Mouse (Mus musculus) forebrain, embryonic 14.5 days (tissue): Measurements from ENCODE around the gene St6galnac6. TPM values are rescaled to one million over a fixed set of nuclear protein-coding genes. Genes with fewer than 3 reads are reported as not detected.

Experiments
- ATAC-seq: fragments of 200-750 bp; cut with Nextera tagmentation; 2 replicates; pipeline ENCODE4 v1.8.0; 2017; ENCODE audit warnings: mild to moderate bottlenecking, moderate library complexity
- DNase-seq: peaks from one replicate; pipeline ENCODE4 v3.0.0-alpha.2; 2015; ENCODE audit warnings: low spot score
- H3K27ac ChIP-seq: fragments of 300-500 bp; sonication (generic); 2 replicates; pipeline ENCODE4 v1.5.1; 2014; ENCODE audit warnings: low read depth, mild to moderate bottlenecking, control low read depth, low read length, moderate library complexity
- H3K27me3 ChIP-seq: fragments of 300-500 bp; sonication (generic); replicated peaks from 2 replicates; pipeline ENCODE4 v1.6.1; 2014; ENCODE audit warnings: low read length, control low read depth, mixed read lengths; ENCODE audit not compliant: control insufficient read depth, insufficient read depth
- H3K36me3 ChIP-seq: fragments of 300-500 bp; sonication (generic); 2 replicates; pipeline ENCODE4 v1.6.1; 2014; ENCODE audit warnings: low read length, control low read depth; ENCODE audit not compliant: control insufficient read depth, insufficient read depth
- H3K4me1 ChIP-seq: fragments of 300-500 bp; sonication (generic); 2 replicates; pipeline ENCODE4 v1.6.1; 2014; ENCODE audit warnings: antibody characterized with exemption, low read length, control low read depth; ENCODE audit not compliant: control insufficient read depth, insufficient read depth
- H3K4me2 ChIP-seq: fragments of 300-500 bp; sonication (generic); 2 replicates; pipeline ENCODE4 v1.6.1; 2014; ENCODE audit warnings: mild to moderate bottlenecking, control low read depth, low read length
- H3K4me3 ChIP-seq: fragments of 300-500 bp; sonication (generic); 2 replicates; pipeline ENCODE4 v1.5.1; 2014; ENCODE audit warnings: low read depth, low read length, control low read depth
- H3K9ac ChIP-seq: fragments of 300-500 bp; sonication (generic); 2 replicates; pipeline ENCODE4 v1.6.1; 2014; ENCODE audit warnings: mild to moderate bottlenecking, low read length, control low read depth, moderate library complexity
- H3K9me3 ChIP-seq: fragments of 300-500 bp; sonication (generic); replicated peaks from 2 replicates; pipeline ENCODE4 v1.6.1; 2016; ENCODE audit warnings: low read length, control low read depth, mixed read lengths; ENCODE audit not compliant: control insufficient read depth
- WGBS: fragments of 180-500 bp; shearing (Covaris S2); extraction: QIAGEN DNeasy Blood & Tissue Kit; methylation state at CpG from one replicate; pipeline ENCODE4 v1.1.7; 2014; 5-methylcytosine and 5-hydroxymethylcytosine counted together
- polyA plus RNA-seq: library from polyadenylated mRNA; unstranded; fragments of >200 nt; fragmentation: Nextera tagmentation; extraction: Ambion mirVana; gene quantifications from 2 replicates; pipeline ENCODE4 v1.2.1, GENCODE M21; 2014

St6galnac6 gene
- polyA plus RNA-seq, 1 experiment from 2014 or later: 5.7 TPM

GRCm38 (mm10) chr2:32590224-32590623 lies 9.3 kb upstream of the St6galnac6 start:
- no peak overlapping the region for H3K4me3 ChIP-seq
- H3K27ac ChIP-seq: no peak overlapping the region
- H3K4me2 ChIP-seq: no peak overlapping the region
- H3K27me3 ChIP-seq: no peaks in the 10 kb centered on the region
- ATAC-seq (no peak), DNase-seq (no peak)
- H3K4me1 ChIP-seq: peaks cover 10% of the 10 kb centered on the region
- no peaks in the 10 kb centered on the region for H3K36me3 ChIP-seq
- H3K9ac ChIP-seq: no peak overlapping the region
- H3K9me3 ChIP-seq: no peaks in the 10 kb centered on the region
- 79% methylated on average over 10 of the region's 10 CpGs for whole genome bisulfite sequencing

DNA sequence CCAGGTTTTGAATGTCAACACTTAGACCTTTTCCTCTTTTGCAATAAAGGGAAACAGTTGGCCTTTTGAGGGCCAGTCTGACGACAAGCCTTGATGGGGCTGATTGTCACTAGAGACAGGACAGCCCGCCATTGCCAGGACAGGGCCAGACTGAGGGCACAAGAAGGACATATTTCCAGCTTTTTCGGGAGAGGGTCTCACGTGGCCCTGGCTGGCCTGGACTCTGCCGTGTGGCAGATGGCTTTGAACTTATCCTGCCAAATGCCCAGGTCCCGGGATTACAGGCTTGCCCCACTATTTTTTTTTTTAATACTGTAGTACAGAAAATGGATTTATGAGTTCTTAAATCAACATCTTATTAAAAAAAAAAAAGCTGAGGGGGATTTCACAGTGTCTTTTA lies 8.3 kb upstream of the St6galnac6 start:
- Histone ChIP-seq H3K4me2 (no peak overlapping the region), H3K9ac (no peak overlapping the region), H3K4me1 (peaks cover 10% of the 10 kb centered on the region), H3K27me3 (no peaks in the 10 kb centered on the region), H3K27ac (no peak overlapping the region), H3K36me3 (no peaks in the 10 kb centered on the region), H3K9me3 (no peaks in the 10 kb centered on the region), H3K4me3 (no peak overlapping the region)
- ATAC-seq (no peak), DNase-seq (no peak)
- 78% methylated on average over 6 of the region's 6 CpGs for WGBS

- DNase-seq: peak; percentile 49
- Histone ChIP-seq H3K9ac (no peak overlapping the region), H3K9me3 (no peaks in the 10 kb centered on the region), H3K27me3 (no peaks in the 10 kb centered on the region), H3K27ac (peak overlapping the region; percentile 36; the same call in 1 of the 2 replicates), H3K4me1 (no peaks in the 10 kb centered on the region), H3K4me3 (no peak overlapping the region), H3K4me2 (no peak overlapping the region), H3K36me3 (peaks cover 6% of the 10 kb centered on the region; the same call in 1 of the 2 replicates)
- peak; percentile 50; the same call in 1 of the 2 replicates for ATAC-seq
- 75% methylated on average over 13 of the region's 13 CpGs for WGBS
Measured at GRCm38 (mm10) chr2:32596725-32597124, 2.8 kb upstream of the St6galnac6 start.

- H3K4me3 ChIP-seq: no peak overlapping the region
- no peaks in the 10 kb centered on the region for H3K4me1 ChIP-seq
- 87% methylated on average over 5 of the region's 5 CpGs for WGBS
- H3K27ac ChIP-seq: 0 out of 2 replicates have a peak overlapping the region, but pooled peaks have one; percentile 36
- no peak for ATAC-seq
- H3K9ac ChIP-seq: no peak overlapping the region
- no peaks in the 10 kb centered on the region for H3K9me3 ChIP-seq
- no peaks in the 10 kb centered on the region for H3K27me3 ChIP-seq
- H3K36me3 ChIP-seq: peaks cover 6% of the 10 kb centered on the region; the same call in 1 of the 2 replicates
- no peak overlapping the region for H3K4me2 ChIP-seq
- no peak for DNase-seq
Measured at GRCm38 (mm10) chr2:32597248-32597647, 2.3 kb upstream of the St6galnac6 start.

- Histone ChIP-seq H3K9ac (no peak overlapping the region), H3K36me3 (peaks cover 6% of the 10 kb centered on the region; the same call in 1 of the 2 replicates), H3K4me2 (no peak overlapping the region), H3K27me3 (no peaks in the 10 kb centered on the region), H3K4me3 (no peak overlapping the region), H3K9me3 (no peaks in the 10 kb centered on the region), H3K27ac (no peak overlapping the region), H3K4me1 (no peaks in the 10 kb centered on the region)
- WGBS: 92% methylated on average over 5 of the region's 5 CpGs
- ATAC-seq: no peak
- no peak for DNase-seq
Measured at GRCm38 (mm10) chr2:32597699-32598098, 1.8 kb upstream of the St6galnac6 start.

GRCm38 (mm10) chr2:32598506-32598905 lies 1.0 kb upstream of the St6galnac6 start:
- no peak overlapping the region for H3K9ac ChIP-seq
- H3K4me2 ChIP-seq: no peak overlapping the region
- H3K27ac ChIP-seq: no peak overlapping the region
- no peaks in the 10 kb centered on the region for H3K4me1 ChIP-seq
- peaks cover 6% of the 10 kb centered on the region; the same call in 1 of the 2 replicates for H3K36me3 ChIP-seq
- H3K27me3 ChIP-seq: no peaks in the 10 kb centered on the region
- no peaks in the 10 kb centered on the region for H3K9me3 ChIP-seq
- WGBS: 84% methylated on average over 8 of the region's 8 CpGs
- H3K4me3 ChIP-seq: no peak overlapping the region
- DNase-seq: no peak
- ATAC-seq: no peak

DNA sequence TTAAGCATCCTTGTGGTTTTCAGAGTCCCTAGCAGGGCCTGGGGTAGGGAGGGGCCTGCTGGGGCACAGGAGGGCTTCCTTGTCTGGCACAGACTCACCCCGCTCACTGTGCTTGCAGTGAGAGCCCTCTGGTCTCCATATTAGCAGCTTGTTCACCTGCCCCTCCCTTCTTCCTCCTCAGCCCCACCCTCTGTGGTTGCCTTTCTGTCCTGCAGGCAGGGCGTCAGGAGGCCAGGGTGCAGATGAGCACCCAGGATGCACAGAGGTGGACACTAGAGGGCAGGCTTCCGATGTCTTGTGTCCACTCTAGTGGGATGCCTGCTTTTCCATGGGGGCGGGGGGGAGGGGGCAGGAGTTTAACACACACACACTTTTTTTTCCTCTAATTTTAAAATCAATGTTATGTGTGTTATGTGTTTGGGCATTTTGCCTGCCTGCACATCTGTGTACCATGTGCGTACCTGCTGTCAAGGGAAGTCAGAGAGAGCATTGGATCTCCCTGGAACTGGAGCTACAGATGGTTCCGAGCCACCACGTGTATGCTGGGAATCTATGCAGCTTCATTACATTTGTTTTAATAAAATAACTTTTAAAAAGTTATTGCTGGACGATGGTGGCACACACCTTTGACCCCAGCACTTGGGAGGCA lies 2.0 kb downstream of the St6galnac6 start:
- ATAC-seq (no peak), DNase-seq (no peak)
- Histone ChIP-seq H3K9ac (no peak overlapping the region), H3K4me3 (no peak overlapping the region), H3K9me3 (no peaks in the 10 kb centered on the region), H3K27ac (no peak overlapping the region), H3K27me3 (no peaks in the 10 kb centered on the region), H3K4me2 (no peak overlapping the region), H3K4me1 (no peaks in the 10 kb centered on the region), H3K36me3 (peaks cover 6% of the 10 kb centered on the region; the same call in 1 of the 2 replicates)
- WGBS: 45% methylated on average over 7 of the region's 8 CpGs

DNA sequence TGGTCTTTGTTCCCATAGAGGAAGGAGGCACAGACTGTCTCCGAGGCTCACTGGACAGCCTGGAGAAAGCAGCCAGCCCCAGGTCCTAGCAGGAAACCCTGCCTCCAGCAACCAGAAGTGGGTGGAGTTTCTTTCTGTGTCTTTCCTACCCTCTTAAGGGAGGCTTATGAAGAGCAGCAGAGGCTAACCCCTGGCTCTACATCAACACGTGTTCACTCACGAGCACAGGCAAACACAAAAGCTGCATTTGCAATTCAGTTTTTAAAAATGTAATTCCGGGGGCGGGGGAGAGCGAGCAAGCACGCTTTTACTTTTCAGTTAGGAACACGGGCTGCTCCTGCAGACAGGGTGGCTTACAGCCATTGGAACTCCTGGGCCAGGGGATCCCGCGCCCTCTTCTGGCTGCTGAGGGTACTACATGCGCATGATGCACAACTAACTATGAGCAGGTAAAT lies 3.1 kb downstream of the St6galnac6 start:
- Histone ChIP-seq H3K4me3 (peak overlapping the region; percentile 13; the same call in 1 of the 2 replicates), H3K4me1 (no peaks in the 10 kb centered on the region), H3K36me3 (no peaks in the 10 kb centered on the region), H3K27me3 (no peaks in the 10 kb centered on the region), H3K4me2 (peak overlapping the region; percentile 39), H3K27ac (no peak overlapping the region), H3K9me3 (no peaks in the 10 kb centered on the region), H3K9ac (no peak overlapping the region)
- 0% methylated on average over 11 of the region's 11 CpGs for WGBS
- ATAC-seq: peak; percentile 51; the same call in 1 of the 2 replicates
- DNase-seq: peak; percentile 76

DNA sequence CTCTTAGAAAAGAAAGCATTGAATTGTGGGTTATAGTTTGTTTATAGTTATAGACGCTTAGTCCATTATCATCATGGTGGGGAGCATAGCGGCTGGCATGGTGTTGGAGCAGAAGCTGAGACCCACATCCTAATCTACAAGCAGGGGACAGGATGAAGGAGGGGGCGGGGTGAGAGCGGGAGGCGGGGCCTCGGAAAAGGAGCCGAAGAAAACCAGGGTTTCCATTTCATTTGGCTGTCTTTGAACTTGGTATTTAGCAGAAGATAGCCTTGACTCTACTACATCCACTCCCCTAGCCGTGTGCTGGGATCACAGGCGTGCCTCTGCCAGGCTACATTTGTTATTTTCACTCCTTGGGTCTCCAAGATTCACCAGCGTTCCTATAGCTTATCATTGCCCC lies 5.1 kb downstream of the St6galnac6 start:
- Histone ChIP-seq H3K4me2 (no peak overlapping the region), H3K9ac (no peak overlapping the region), H3K27ac (no peak overlapping the region), H3K36me3 (no peaks in the 10 kb centered on the region), H3K4me1 (no peaks in the 10 kb centered on the region), H3K4me3 (no peak overlapping the region), H3K9me3 (no peaks in the 10 kb centered on the region), H3K27me3 (no peaks in the 10 kb centered on the region)
- no peak for DNase-seq
- no peak for ATAC-seq
- WGBS: 49% methylated on average over 10 of the region's 10 CpGs
